Mouse (Mus musculus) embryonic stem cell, embryonic (primary cell): ENCODE data around the gene Pus3.
"Not testable (repeated sequence)": the region's sequence is repeated elsewhere in the genome, so short reads cannot be mapped to it uniquely, and the experiment has no call there.

ENCODE experiments used
- CTCF ChIA-PET, 4 experiments: fragments of 300-600 bp in 2 of 4; fragments of 350-600 bp in 2 of 4; sonication (Branson Sonifier 250); formaldehyde crosslinking; loops; one replicate each; lab custom pipeline; 2022; ENCODE audit warnings: inconsistent platforms in 2 of 4; lab: Charles Lee
- POLR2A ChIA-PET, 4 experiments: fragments of 300-600 bp in 2 of 4; fragments of 350-600 bp in 2 of 4; sonication (Branson Sonifier 250); formaldehyde crosslinking; loops; one replicate each; lab custom pipeline; 2022; ENCODE audit warnings: antibody characterized with exemption in 4 of 4, inconsistent platforms in 1 of 4; lab: Charles Lee

The Pus3 gene

DNA sequence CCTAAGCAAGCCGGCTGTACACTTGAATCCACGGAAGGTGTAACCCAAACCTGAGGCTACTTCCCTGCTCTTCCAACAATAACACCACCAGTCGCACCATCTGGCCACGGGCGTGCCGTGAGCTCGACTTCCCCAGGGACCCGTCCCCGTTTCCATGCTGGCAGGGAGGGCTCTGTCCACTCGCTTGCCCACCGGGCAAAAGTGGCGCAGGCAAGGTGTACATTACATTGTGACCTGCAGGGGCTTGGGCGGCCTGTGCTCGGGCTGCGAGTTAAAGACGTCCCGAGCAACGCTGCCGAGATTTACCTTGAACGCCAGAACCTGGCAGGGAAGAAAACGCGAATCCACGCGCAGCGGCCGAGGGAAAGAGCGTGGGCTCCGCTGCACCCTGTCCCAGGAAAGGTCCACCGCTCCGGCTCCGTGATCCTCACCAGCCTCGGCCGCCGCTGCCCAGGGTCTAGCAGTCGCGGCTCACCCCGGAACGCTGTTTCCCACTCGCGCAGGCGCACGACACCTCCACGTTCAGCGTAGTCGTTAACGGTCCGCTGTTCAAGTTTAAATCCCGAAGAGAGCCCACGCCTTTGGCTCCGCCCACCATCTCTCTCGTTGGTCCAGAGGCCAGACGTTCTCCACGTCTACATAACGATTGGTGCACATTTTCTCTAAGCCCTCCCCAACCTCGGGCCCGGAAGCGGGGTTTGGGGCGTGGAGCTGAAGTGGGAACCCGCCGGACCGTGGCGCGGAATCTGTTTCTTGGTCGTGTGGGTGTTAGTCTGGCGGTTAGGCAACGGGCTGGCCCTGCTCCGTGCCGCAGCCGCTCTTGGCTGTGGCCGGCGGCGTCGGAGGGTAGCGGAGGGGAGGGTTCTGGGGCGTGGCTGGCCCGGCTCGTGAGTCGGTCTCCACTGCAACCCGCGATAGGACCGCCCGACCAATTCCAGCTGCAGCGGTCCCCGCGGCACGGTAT, 11.5 kb downstream of the Pus3 start, which contains the start of the genes Pate2 and Hyls1:
Gene Pate2 (plus strand): TSS at position 714 of the 964 bp plus-strand sequence.
Gene Hyls1 (minus strand): TSS at position 828 of the 964 bp plus-strand sequence.
- POLR2A ChIA-PET, result interaction anchor here (0.5 to 6.6 kb wide), 28 partner anchors 8 to 1513 kb away, joined by 3 to 69 read pairs (median 4); partner anchors contain the start of genes Foxred1 (in 2 of the 4), Ddx25 (in 1 of the 4), Fam118b (in 1 of the 4) and Pus3 (in 1 of the 4)
- CTCF ChIA-PET, result interaction anchor here in 1 of 4 experiments (0.5 to 1.5 kb wide), 3 partner anchors 350 to 370 kb away, joined by 3 to 5 read pairs (median 4); partner anchors contain the start of genes Foxred1, Srpr and Tirap

DNA sequence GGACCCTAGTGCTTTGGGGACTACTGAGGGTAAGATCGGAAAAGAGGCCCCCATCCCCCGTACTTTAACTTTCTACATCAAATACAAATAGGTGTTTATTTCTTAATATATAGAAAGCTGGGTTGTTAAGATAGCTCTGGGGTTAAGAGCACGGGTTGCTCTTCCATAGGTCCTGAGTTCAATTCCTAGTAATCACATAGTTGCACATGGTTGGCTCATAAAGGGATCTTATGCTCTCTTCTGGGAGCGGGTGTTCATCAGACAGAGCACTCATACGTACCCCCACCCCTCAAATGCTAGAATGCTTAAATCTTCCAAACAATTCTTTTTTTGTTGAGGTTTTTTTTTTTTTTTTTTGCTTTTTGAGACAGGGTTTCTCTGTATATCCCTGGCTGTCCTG, 12.3 kb downstream of the Pus3 start:
- POLR2A ChIA-PET, result interaction anchor here (0.5 to 6.6 kb wide), 26 partner anchors 9 to 457 kb away, joined by 3 to 69 read pairs (median 4); partner anchors contain the start of genes Foxred1 (in 2 of the 4), Ddx25 (in 1 of the 4), Fam118b (in 1 of the 4) and Pus3 (in 1 of the 4)
- CTCF ChIA-PET, result interaction anchor here in 1 of 4 experiments (0.5 to 1.5 kb wide), 3 partner anchors 351 to 371 kb away, joined by 3 to 5 read pairs (median 4); partner anchors contain the start of genes Foxred1, Srpr and Tirap

DNA sequence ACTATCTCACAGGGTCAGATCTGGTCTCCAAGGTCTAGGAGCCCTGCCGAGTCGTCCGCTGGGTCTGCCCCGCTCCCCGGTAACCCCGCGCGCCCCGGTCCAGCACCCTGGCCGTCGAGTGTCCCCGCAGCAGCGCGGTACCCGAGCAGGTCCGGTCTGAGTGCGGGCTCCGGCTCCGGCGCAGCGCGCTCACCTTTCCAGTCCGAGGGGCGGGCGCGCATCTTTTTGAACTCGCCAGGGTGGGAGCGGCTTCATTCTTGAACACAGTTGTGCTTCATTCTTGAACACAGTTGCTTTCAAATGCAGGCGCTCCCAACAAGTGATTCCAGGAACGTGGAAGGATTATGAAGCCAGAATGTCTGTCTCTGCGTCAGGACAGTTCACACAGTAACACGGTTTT, 16.0 kb downstream of the Pus3 start:
- CTCF ChIA-PET, result no interaction called here
- POLR2A ChIA-PET, result interaction anchor here in 1 of 4 experiments (6.6 kb wide), 1 partner anchor 13 kb away, joined by 69 read pairs; the partner anchor contains the start of genes Ddx25 and Pus3

DNA sequence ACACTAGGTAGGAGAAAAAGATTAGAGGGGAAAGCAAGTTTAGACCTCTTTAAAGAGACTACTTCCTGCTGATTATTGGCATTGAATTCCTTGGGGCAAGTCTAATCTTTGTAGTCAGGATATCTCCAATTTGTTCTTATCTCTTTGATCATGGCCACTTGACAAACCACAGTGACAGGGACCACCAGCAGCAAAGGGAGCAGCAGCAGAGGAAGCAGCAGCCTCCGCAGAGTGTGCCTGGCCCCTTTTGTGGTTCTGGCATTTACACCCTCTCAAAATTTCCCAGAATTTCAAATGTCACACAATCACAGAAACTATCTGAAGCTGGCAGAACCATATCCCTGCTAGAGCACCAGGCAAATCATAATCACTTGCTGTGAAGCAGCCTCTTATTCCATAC, 29.3 kb downstream of the Pus3 start:
- ChIA-PET POLR2A (interaction anchor here in 1 of 4 experiments (0.6 kb wide), 1 partner anchor 17 kb away, joined by 4 read pairs; the partner anchor contains the start of genes Hyls1 and Pate2), CTCF (no interaction called here)

DNA sequence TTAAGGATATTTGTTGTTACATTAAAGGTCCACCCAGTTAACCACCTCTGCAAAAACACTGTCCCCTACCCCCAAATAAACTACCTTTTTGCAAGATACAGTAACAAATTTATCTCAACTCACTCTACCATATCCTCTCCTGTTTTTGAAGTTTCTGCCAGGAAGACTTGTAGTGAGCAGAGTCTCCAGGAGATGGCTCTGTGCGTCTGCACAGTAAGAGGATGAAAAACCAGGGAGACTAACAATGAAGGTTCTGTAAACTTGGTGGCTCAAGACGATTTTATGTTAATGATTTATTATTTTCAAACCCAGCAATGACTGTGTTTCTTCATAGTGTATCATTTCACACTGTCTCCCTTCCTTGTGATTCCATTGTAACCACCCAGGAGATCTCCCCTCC, 34.5 kb downstream of the Pus3 start:
- ChIA-PET POLR2A (interaction anchor here in 1 of 4 experiments (1.2 kb wide), 1 partner anchor 34 kb away, joined by 3 read pairs; no protein-coding TSS in a partner anchor), CTCF (no interaction called here)

DNA sequence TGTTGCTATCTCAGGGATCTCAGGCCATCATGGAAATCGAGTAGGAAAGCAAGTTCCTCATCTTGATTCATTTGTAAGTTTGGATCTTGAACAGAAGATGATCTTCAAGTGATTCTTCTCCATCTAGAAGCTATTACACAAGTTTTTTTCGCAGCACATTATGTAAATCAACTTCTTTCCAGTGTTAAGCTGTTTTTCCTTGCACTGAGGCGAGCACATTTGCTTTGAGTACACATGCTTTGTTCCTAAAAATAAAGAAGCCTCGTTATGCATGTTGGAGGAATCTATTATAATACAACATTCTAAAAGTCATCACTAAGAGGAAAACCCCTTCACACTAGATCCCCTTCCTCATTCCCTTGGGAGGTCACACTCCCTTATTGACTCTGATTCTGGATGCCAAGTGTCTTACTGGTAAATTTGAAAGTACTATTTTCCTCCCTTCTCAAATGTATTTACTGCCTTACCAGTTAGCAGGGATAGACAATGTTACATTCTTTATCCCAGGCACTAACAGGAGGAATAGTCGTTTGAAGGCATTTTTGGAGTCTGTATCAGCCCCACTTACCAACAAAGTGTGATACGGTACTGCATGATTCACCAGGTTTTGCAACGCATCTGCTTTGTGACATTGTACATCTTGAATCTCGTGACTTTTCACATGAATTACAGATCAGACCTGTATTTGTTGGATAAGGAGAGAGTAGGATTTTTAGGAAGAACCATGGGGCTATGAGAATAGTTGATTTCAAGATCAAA, 49.4 kb downstream of the Pus3 start:
- POLR2A ChIA-PET, result no interaction called here

DNA sequence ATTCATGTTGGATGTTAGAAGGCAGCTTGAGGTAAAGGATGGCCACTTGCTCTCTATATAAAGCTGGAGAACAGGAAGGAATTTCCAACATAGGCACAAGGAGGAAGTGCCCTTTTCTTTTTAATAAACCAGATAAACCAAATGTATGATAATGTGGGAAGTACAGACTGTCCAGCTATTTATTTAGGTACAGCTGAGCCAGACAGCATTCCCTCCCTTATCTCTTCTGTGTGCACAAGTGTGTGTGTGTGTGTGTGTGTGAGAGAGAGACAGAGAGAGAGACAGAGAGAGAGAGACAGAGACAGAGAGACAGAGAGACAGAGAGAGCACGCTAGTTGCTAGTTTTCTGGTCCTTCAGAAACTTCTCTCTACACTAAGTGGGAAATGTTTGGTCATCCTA, 53.4 kb downstream of the Pus3 start, which contains the start of gene Pate4:
Gene Pate4 (minus strand): TSS at position 101 of the 400 bp plus-strand sequence.
- ChIA-PET CTCF (no interaction called here), POLR2A (no interaction called here)

More for the DNA sequence above, 49.4 kb downstream of the Pus3 start:
- CTCF ChIA-PET, result no interaction called here

DNA sequence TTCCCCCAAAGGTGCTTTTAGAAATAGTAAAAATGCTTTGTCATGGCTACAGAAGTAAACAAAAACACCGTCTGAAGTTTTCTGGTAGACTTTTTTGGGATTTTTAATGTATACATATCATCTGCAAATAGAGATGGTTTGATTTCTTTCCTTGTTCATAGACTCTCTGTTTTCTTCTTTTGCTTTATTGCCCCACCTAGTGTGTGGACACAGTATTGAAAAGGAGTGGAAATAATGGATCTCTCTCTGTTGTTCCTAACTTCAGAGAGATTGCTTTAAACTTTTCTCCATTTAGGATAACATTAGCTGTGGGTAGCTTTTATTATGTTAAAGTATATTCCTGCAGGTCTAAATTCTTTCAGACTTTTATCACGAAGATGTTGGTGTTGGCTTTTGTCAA, 55.6 kb downstream of the Pus3 start:
- POLR2A ChIA-PET, result no interaction called here

DNA sequence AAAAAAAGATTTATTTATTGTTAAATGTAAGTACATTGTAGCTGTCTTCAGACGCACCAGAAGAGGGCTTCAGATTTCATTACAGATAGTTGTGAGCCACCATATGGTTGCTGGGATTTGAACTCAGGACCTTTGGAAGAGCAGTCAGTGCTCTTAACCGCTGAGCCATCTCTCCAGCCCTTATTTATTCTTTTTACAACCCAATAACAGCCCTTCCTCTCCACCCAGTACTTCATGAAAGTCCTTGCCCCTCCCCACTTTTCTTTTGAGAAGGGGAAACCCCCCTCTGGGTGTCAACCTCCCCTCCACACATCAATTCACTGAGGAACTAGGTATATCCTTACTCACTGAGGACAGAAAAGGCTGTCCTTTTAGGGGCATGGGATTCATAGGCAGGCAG, 58.4 kb downstream of the Pus3 start:
- CTCF ChIA-PET, POLR2A ChIA-PET: not testable (repeated sequence)

More for the DNA sequence above, 55.6 kb downstream of the Pus3 start:
- CTCF ChIA-PET, result no interaction called here
